Mouse (Mus musculus): ENCODE results near the gene Zbtb32.

The Zbtb32 gene

GRCm38 (mm10) chr7:30544327-30544726 lies 54.4 kb downstream of the Zbtb32 start:
- no peak for DNase-seq (ENCODE audit: low read depth, low spot score)

- DNase-seq (ENCODE audit: low read depth, low spot score), result no peak
These were observed 58.1 kb downstream of the Zbtb32 start for GRCm38 (mm10) chr7:30540572-30540971.
